Mouse (Mus musculus): ENCODE results near the gene Tspan32. TPM values are rescaled to one million over a fixed set of nuclear protein-coding genes. Genes with fewer than 3 reads are reported as not detected.

Tspan32 gene
- polyA plus RNA-seq, 1 experiment from 2014 or later = 7.7 TPM

DNA sequence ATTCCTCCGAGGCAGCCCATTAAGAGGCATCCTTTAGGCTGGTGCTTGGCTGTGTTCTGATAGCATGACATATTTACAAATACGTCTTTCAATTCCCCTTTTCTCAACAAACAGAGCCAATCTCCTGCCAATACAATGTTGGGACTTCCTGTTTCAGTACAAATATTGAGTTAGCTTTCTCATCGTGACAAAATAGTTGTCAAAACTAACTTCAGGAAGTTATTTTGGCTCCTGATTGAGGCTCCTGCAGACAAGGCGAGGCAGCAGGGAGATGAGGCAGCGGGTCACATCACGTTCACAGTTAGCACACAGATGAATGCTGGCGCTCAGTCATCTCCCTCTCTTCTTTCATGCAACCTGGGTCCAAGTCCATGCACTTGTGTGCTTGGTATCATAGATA, 41.5 kb downstream of the Tspan32 start:
- Histone ChIP-seq H3K4me1 (replicated peaks) (peaks cover 38% of the 10 kb centered on the region), H3K36me3 (no peaks in the 10 kb centered on the region), H3K4me3 (no peak overlapping the region), H3K27ac (ENCODE audit: poor library complexity, severe bottlenecking) (no peak overlapping the region), H3K27me3 (replicated peaks) (no peaks in the 10 kb centered on the region), H3K9ac (no peak overlapping the region), H3K4me2 (no peak overlapping the region), H3K9me3 (replicated peaks) (no peaks in the 10 kb centered on the region)
- WGBS = 66% methylated on average over 7 of the region's 7 CpGs
- ATAC-seq (ENCODE audit: insufficient number of reproducible peaks, low FRiP score) = no peak

DNA sequence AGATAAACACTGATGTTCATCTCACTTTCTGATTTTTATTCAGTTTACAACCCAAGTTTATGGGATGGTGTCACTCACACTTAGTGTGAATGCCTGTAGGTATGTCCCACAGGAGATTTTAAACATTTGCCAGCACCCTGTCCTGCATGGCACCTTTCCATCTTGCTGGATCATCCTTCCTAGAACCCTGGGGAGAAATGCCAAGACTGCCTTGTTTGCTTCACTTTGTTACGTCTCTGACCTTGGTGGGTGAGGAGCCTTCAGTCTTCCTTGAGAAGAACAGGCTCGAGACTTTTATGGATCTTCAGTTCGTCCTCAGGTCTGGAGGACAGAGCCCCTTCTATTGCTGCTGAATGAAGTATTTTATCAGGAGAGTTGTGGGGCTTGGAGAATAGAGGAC, 44.5 kb downstream of the Tspan32 start:
- H3K4me1 ChIP-seq (replicated peaks) = peaks cover 30% of the 10 kb centered on the region
- no peak overlapping the region for H3K9ac ChIP-seq
- no peaks in the 10 kb centered on the region for H3K9me3 ChIP-seq (replicated peaks)
- 69% methylated on average over 3 of the region's 3 CpGs for WGBS
- peak overlapping the region; percentile 52; the same call in 1 of the 2 replicates for H3K27ac ChIP-seq (ENCODE audit: poor library complexity, severe bottlenecking)
- no peak overlapping the region for H3K4me3 ChIP-seq
- H3K27me3 ChIP-seq (replicated peaks) = no peaks in the 10 kb centered on the region
- no peaks in the 10 kb centered on the region for H3K36me3 ChIP-seq
- H3K4me2 ChIP-seq = no peak overlapping the region
- ATAC-seq (ENCODE audit: insufficient number of reproducible peaks, low FRiP score) = no peak

DNA sequence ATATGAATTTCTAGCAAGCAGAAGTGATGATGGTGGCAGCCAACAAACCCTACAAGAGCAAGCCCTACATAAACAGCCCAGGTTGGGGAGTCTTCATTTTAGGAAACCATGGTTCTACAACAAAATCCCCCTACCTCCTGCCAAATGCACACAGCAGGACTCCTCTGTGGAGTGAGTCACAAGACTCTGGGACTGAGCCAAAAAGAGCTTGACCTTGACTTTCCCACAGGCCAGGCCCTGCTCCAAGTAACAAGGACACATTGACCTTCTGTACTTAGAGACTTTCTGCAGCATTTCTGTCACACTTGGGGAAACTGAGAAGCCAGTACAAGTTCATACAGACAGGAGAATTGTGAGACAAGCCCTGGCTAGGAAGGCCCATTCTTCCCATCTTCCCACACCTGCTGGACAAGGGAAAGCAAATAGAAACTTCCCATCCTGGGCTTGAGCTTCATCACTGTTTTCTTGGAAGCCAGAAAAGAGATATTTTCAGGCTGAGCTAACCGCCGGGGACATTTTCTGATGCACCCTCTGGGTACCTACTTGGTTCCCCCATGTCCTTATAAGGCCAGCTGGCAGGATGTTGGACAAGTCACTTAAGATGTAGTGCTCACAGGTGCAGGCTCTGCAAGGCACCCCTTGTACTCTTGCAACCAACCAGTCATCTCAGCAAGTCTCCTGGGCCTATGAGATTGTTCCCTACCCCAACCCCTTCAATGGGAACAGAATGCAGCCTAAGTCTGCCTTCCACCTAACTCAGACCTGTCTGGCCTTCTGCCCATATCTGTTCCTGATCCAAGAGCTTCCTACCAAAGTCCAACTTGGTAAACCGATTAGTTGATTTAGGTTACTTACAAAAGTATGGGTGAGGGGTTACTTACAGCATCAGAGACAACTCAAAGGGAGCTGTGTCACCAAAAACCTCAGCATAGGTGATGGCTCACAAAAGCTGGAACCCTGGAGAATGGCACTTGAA, 45.3 kb downstream of the Tspan32 start:
- Histone ChIP-seq H3K9me3 (replicated peaks) (no peaks in the 10 kb centered on the region), H3K4me3 (no peak overlapping the region), H3K4me1 (replicated peaks) (peaks cover 38% of the 10 kb centered on the region), H3K27me3 (replicated peaks) (no peaks in the 10 kb centered on the region), H3K4me2 (no peak overlapping the region), H3K36me3 (no peaks in the 10 kb centered on the region), H3K27ac (ENCODE audit: poor library complexity, severe bottlenecking) (peak overlapping the region; percentile 52), H3K9ac (no peak overlapping the region)
- ATAC-seq (ENCODE audit: insufficient number of reproducible peaks, low FRiP score) = no peak
- 87% methylated on average over 3 of the region's 3 CpGs for WGBS

DNA sequence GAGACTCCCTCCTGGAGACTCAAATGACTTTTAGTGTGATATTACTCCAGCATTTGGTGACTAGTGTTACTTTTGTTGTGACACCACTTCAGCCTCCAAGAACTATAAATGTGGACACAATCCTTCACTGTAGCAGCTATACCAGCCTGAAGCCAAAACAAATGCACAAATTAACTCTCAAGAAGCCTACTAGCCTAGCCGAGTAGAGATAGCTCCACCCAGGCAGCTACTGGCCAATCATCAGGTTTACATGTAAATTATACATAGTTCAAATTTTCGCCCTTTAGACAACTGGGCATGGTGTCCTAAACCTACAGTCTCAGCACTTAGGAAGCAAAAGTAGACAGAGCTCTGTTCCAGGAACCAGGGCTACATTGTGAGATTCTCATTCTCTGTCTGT, 46.5 kb downstream of the Tspan32 start:
- Histone ChIP-seq H3K36me3 (peaks cover 12% of the 10 kb centered on the region; the same call in 1 of the 2 replicates), H3K4me2 (no peak overlapping the region), H3K4me3 (no peak overlapping the region), H3K9ac (no peak overlapping the region), H3K9me3 (replicated peaks) (no peaks in the 10 kb centered on the region), H3K27me3 (replicated peaks) (no peaks in the 10 kb centered on the region), H3K4me1 (replicated peaks) (peaks cover 50% of the 10 kb centered on the region), H3K27ac (ENCODE audit: poor library complexity, severe bottlenecking) (no peak overlapping the region)
- WGBS = 59% methylated on average over 2 of the region's 2 CpGs
- ATAC-seq (ENCODE audit: insufficient number of reproducible peaks, low FRiP score) = no peak

DNA sequence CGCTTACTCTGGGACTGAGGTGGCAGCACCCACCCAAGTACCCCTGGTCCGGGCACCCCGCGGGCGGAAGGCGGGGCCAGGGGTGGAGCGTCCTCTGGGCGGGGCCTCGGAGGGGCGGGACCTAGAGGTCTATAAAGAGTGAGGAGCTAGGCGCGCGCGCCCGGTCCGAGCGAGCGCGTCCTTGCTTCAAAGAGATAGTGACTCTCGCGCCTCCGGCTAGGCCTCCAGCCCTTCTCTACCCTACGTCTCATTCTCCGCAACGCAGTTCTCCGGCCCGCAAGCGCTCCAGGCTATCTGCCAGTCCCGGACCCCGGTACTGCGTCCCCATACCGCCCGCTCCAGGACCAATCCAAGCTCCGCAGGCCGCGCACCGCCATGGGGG, 47.8 kb downstream of the Tspan32 start, which contains the start of gene Cd81:
Cd81 (plus strand) TSS at position 114 of the 382 bp plus-strand sequence.
- Histone ChIP-seq H3K4me1 (replicated peaks) (peaks cover 63% of the 10 kb centered on the region), H3K9ac (peak within 1 kb of the TSS; percentile 97), H3K36me3 (peaks cover 18% of the 10 kb centered on the region; the same call in 1 of the 2 replicates), H3K9me3 (replicated peaks) (no peaks in the 10 kb centered on the region), H3K4me3 (peak within 1 kb of the TSS; percentile 83), H3K4me2 (peak within 1 kb of the TSS; percentile 95), H3K27me3 (replicated peaks) (no peaks in the 10 kb centered on the region), H3K27ac (ENCODE audit: poor library complexity, severe bottlenecking) (peak within 1 kb of the TSS; percentile 96)
- under 1% methylated on average over 37 of the region's 37 CpGs for WGBS
- ATAC-seq (ENCODE audit: insufficient number of reproducible peaks, low FRiP score) = peak; percentile 75

DNA sequence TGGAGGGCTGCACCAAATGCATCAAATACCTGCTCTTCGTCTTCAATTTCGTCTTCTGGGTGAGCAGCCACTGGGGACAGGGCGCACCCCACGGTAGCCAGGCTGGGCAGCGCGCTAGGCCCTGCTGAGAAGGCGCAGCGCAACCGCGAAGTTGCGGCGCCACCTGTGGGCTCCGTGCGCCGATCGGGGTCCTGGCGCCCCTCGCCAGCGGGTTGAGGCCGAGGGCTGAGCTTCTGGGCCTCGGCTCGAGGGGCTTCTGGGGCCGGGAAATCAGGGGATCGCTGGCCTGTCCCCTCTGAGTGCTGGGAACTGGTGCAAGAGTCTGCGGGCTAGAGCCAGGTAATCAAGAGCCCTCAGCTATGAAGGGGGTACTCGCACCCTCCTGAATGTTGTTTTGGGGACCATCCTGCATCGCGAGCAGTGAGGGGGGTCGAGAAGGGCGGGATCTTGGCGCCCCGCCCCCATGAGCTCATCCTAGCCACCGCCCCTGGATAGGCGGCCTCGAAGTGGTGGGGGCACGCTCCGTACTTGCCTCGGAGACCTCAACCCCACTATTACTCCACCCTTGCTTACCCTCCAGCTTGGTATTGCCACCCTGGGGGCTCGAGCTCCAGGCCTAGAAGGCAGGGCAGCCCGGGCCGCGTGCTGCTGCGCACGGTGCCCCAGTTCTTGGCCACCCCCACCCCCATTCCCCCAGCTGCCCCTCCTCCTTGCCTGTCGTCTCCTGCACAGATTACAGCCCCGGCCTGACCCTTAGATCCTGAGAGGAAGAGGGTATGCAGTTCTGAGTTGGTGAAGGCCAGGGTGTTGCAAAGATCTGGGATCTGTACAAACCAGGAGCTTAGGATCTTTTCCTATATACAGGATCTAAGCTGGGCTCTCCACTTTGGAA, 48.4 kb downstream of the Tspan32 start:
- WGBS = under 1% methylated on average over 46 of the region's 46 CpGs
- Histone ChIP-seq H3K27me3 (replicated peaks) (no peaks in the 10 kb centered on the region), H3K4me3 (peak overlapping the region; percentile 83), H3K4me1 (replicated peaks) (peaks cover 69% of the 10 kb centered on the region), H3K9me3 (replicated peaks) (no peaks in the 10 kb centered on the region), H3K36me3 (peaks cover 18% of the 10 kb centered on the region; the same call in 1 of the 2 replicates), H3K4me2 (peak overlapping the region; percentile 95), H3K27ac (ENCODE audit: poor library complexity, severe bottlenecking) (peak overlapping the region; percentile 96), H3K9ac (peak overlapping the region; percentile 97)
- peak; percentile 72 for ATAC-seq (ENCODE audit: insufficient number of reproducible peaks, low FRiP score)

DNA sequence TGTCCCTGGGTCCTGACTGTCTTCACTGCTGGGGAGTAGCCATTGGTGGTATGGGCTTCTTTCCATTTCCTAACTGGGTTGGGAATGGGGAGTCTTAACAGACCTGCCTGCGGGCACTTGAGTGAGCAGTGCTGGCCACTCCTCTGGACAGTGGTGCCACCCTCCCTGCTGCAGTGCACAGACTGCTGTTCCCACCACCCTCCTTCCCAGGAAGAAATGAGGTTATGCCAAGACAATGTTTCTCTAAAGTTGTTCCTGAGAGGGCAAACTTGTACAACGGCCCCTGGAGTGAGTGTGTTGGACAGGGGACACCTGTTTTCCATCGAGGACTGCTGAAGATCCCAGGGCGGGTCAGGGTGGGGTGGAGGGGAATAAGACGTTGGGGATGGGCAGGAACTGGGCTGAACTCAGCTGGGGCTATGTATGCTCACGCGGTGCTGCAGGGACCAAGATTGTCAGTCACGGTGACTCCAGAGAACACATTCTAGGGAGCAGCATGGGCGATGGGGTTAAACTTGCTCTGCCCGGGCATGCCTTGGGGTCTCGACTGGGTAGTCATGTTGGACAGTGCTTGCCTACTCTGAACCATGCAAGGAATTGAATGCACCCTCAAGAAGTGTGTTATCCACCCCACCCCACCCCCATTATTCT, 49.2 kb downstream of the Tspan32 start:
- H3K36me3 ChIP-seq = peaks cover 18% of the 10 kb centered on the region; the same call in 1 of the 2 replicates
- H3K9me3 ChIP-seq (replicated peaks) = no peaks in the 10 kb centered on the region
- no peak for ATAC-seq (ENCODE audit: insufficient number of reproducible peaks, low FRiP score)
- H3K27ac ChIP-seq (ENCODE audit: poor library complexity, severe bottlenecking) = peak overlapping the region; percentile 96
- peak overlapping the region; percentile 97 for H3K9ac ChIP-seq
- H3K4me1 ChIP-seq (replicated peaks) = peaks cover 77% of the 10 kb centered on the region
- 21% methylated on average over 11 of the region's 11 CpGs for WGBS
- H3K4me2 ChIP-seq = peak overlapping the region; percentile 95
- no peaks in the 10 kb centered on the region for H3K27me3 ChIP-seq (replicated peaks)
- peak overlapping the region; percentile 83 for H3K4me3 ChIP-seq

DNA sequence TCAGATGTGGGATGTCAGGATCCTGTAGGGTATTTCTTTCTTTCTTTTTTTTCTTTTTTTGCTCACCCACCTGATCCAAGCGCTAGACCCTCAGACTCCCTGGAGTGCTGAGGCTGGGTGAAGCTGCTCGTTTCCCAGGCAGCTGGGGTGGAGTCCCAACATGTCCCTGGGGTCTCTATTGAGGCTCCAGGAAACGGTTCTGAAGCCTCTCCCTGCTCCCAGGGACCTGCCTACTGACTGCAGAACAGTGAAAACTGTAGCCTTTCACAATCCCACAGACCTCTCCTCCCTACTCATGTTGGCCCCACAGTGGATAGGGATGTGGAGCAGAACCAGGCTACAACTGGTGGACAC, 49.7 kb downstream of the Tspan32 start:
- H3K4me3 ChIP-seq = peak overlapping the region; percentile 83
- H3K27me3 ChIP-seq (replicated peaks) = no peaks in the 10 kb centered on the region
- H3K36me3 ChIP-seq = peaks cover 21% of the 10 kb centered on the region; the same call in 1 of the 2 replicates
- peak overlapping the region; percentile 97 for H3K9ac ChIP-seq
- WGBS = 35% methylated on average over 3 of the region's 3 CpGs
- H3K27ac ChIP-seq (ENCODE audit: poor library complexity, severe bottlenecking) = peak overlapping the region; percentile 96
- peaks cover 77% of the 10 kb centered on the region for H3K4me1 ChIP-seq (replicated peaks)
- no peak for ATAC-seq (ENCODE audit: insufficient number of reproducible peaks, low FRiP score)
- H3K4me2 ChIP-seq = peak overlapping the region; percentile 95
- H3K9me3 ChIP-seq (replicated peaks) = no peaks in the 10 kb centered on the region

DNA sequence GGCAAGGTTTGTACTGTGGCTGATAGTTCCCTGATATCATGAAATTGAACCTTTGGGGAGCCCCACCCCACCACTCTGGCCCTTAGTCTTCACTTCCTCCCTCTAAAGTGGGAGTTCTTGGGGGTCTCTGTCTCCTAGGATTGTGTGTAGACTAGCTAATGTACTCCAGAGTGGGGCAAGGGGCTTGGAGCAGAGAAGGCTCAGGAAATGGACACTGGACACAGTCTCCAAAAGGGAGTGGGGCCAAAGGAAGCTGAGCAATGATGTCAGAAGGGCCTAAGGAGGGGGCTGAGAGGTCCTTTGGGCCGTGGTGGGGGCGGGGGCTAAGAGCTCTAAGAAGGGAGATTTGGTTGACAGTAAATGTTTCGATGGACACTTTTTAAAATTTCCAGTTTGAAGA, 50.2 kb downstream of the Tspan32 start:
- WGBS = 56% methylated on average over 3 of the region's 3 CpGs
- Histone ChIP-seq H3K4me1 (replicated peaks) (peaks cover 75% of the 10 kb centered on the region), H3K27me3 (replicated peaks) (no peaks in the 10 kb centered on the region), H3K4me3 (peak overlapping the region; percentile 83), H3K27ac (ENCODE audit: poor library complexity, severe bottlenecking) (peak overlapping the region; percentile 96), H3K4me2 (peak overlapping the region; percentile 95), H3K9me3 (replicated peaks) (no peaks in the 10 kb centered on the region), H3K9ac (peak overlapping the region; percentile 97), H3K36me3 (peaks cover 23% of the 10 kb centered on the region)
- no peak for ATAC-seq (ENCODE audit: insufficient number of reproducible peaks, low FRiP score)

DNA sequence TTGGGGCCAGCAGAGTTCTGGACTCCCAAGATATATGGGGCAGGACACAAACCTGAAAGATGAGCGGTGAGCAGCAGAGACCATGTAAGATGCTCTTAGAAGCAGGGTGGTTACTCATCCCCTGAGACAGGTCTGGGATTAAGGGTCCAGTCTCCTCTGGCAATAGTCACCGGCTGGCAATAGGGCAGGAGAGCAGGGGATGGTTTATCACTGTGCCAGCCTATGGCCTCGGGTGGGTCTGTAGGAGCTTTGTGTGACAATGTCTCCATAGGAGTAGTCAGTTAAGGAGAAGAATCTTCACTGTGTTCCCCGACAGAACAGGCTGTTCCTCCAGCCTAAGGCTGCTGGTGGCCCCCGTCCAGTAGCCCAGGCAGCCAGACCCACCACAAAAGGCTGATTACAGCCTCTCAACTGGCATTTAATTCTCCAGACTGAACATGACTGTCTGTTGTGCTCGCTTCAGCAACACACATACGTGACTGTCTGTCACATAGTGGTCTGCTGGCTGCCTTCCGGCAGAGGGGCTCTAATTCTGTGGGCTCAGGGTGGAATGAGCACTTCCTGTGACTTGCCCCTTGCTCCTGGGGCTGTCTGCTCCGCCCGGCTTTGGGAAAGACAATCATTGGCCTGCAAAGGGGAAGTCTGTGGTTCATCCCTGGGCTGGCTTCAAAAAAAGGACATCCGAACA, 50.8 kb downstream of the Tspan32 start:
- H3K4me3 ChIP-seq = peak overlapping the region; percentile 83
- no peaks in the 10 kb centered on the region for H3K27me3 ChIP-seq (replicated peaks)
- H3K9ac ChIP-seq = peak overlapping the region; percentile 97
- peaks cover 77% of the 10 kb centered on the region for H3K4me1 ChIP-seq (replicated peaks)
- ATAC-seq (ENCODE audit: insufficient number of reproducible peaks, low FRiP score) = no peak
- H3K36me3 ChIP-seq = peaks cover 29% of the 10 kb centered on the region
- no peaks in the 10 kb centered on the region for H3K9me3 ChIP-seq (replicated peaks)
- H3K27ac ChIP-seq (ENCODE audit: poor library complexity, severe bottlenecking) = peak overlapping the region; percentile 96
- H3K4me2 ChIP-seq = peak overlapping the region; percentile 95
- 52% methylated on average over 11 of the region's 11 CpGs for WGBS

Data from heart, embryonic 12.5 days (tissue).